Mouse (Mus musculus): ENCODE data around the gene Tspan9.

GRCm38 (mm10) chr6:128043486-128043885 lies 99.9 kb downstream of the Tspan9 start:
- TF ChIP-seq CTCF (IDR thresholded peaks at IDR 0.05; ENCODE audit: insufficient read depth, low read length) (no peak), POLR2A (IDR thresholded peaks at IDR 0.05; ENCODE audit: borderline replicate concordance, extremely low read depth, low read depth, low read length) (no peak)
